Mouse (Mus musculus): ENCODE measurements around the gene Methig1. TPM values are rescaled to one million over a fixed set of nuclear protein-coding genes. Genes with fewer than 3 reads are reported as not detected.
"Not testable (repeated sequence)": the region's sequence is repeated elsewhere in the genome, so short reads cannot be mapped to it uniquely, and the experiment has no call there.

Methig1 gene
- polyA plus RNA-seq, 1 experiment from 2014 or later = not detected

DNA sequence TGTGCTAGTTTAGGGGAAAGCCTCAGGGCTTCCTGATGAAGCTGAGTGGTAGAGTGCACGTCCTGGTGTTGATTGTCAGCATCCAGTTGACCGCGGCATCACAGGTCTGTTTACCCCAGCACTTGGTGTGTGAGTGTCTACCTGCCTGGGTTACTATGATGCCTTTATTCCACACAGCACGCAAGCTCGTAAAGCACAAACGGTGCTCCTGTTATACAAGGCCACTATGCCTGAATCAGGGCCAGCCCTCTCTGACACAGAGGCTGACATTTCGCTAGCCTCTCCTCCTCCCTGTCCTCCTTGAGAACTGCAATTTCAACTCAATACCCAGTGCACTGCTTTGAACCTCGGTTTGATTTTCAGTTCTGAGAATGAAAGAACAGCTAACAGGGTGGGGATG is 66.4 kb downstream of the Methig1 start:
- no peaks in the 10 kb centered on the region for H3K9me3 ChIP-seq (ENCODE audit: low read length)
- 74% methylated on average over 8 of the region's 8 CpGs for WGBS

DNA sequence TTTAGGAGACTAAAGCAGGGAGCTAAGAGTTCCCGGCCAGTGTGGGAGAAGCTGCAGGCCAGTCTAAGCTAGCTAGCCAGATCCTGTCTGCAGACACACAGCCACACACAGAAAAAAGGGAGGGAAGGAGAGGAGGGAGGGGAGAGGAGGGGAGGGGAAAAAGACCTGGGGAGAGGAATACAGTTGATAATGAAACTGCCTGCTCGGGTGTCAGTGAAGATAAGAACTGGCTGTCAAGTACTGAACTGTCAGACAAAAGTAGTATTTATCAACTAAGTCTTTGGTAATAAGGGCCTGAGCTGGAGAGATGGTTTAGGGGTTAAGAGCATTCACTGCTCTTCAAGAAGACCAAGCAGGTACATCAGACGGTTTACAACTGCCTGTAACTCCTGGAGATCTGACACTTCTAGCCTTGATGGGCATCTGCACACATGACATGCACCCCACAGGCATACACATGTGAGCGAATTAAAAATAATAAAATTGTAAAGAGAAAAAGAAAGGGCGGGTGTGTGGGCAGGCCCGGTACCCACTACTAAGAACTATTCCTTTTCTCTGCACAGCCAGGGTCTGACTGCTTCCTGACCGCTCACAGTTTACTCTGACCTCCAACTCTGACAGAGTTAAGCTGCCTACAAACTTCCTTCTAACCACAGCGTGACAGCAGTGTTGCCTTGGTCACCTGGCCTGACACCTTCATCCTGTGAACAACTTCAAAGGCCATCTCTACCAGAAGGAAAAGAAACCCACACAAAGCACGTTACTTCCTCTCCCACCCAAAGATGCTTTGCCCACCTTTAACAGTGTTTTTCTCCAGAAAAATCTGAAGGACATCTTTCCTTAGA is 67.2 kb downstream of the Methig1 start:
- H3K4me3 ChIP-seq (ENCODE audit: low read depth, low read length) = no peak overlapping the region
- H3K4me1 ChIP-seq (ENCODE audit: insufficient read depth, low read depth, low read length) = peaks cover 10% of the 10 kb centered on the region; the same call in 1 of the 2 replicates
- H3K4me2 ChIP-seq (replicated peaks; ENCODE audit: low read depth, low read length) = no peak overlapping the region
- TF ChIP-seq CTCF (IDR thresholded peaks at IDR 0.05) = no peak
- no peak for TF ChIP-seq EP300 (IDR thresholded peaks at IDR 0.05)
- DNase-seq (ENCODE audit: low spot score) (no peak), ATAC-seq (no peak)
- no peaks in the 10 kb centered on the region for H3K36me3 ChIP-seq (ENCODE audit: insufficient read depth, low read length)
- no peaks in the 10 kb centered on the region for H3K27me3 ChIP-seq (replicated peaks; ENCODE audit: insufficient read depth, low read length)
- no peak overlapping the region for H3K27ac ChIP-seq (ENCODE audit: low read length)
- H3K9me3 ChIP-seq (ENCODE audit: low read length) = no peaks in the 10 kb centered on the region
- no peak overlapping the region for H3K9ac ChIP-seq (replicated peaks; ENCODE audit: low read depth)
- whole genome bisulfite sequencing = 60% methylated on average over 9 of the region's 9 CpGs

More for the DNA sequence above, 66.4 kb downstream of the Methig1 start:
- Histone ChIP-seq H3K9ac (replicated peaks; ENCODE audit: low read depth) (no peak overlapping the region), H3K4me2 (replicated peaks; ENCODE audit: low read depth, low read length) (no peak overlapping the region), H3K4me1 (ENCODE audit: insufficient read depth, low read depth, low read length) (peaks cover 10% of the 10 kb centered on the region; the same call in 1 of the 2 replicates), H3K27me3 (replicated peaks; ENCODE audit: insufficient read depth, low read length) (no peaks in the 10 kb centered on the region), H3K36me3 (ENCODE audit: insufficient read depth, low read length) (no peaks in the 10 kb centered on the region), H3K4me3 (ENCODE audit: low read depth, low read length) (no peak overlapping the region), H3K27ac (ENCODE audit: low read length) (no peak overlapping the region)
- TF ChIP-seq EP300 (IDR thresholded peaks at IDR 0.05) (no peak), CTCF (IDR thresholded peaks at IDR 0.05) (no peak)
- DNase-seq (ENCODE audit: low spot score) = no peak
- ATAC-seq = no peak

DNA sequence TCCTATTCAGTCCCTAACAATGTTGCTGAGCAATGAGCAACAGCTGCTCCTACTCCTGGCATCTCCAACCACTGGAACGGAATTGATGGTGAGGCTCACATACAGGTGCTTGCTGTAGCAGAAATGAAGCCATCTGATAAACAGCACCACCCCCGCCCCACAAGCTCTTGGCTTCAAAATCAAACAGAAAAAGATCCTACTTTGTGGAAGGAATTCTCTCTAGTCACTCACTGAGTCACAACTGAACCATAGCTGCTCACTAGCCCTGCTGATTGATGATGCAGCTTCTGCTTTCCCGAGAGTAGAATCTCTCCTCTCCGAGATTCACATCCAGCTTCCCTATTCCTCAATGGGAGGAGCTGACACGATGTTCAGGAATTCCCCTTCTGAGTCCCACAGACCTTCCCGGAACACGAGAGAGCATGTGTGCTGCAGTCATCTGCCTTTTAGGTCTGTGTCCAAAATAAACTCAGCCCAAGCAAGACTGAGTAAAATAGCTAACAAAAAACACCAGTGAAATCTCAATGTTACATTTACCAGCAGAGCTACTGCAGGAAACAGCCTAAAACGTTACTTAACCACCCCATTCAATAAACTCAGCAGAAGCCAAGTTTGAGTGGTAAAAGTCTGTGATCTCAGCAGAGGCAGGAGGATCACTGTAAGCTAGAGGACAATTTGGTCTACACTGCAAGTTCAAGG is 68.3 kb downstream of the Methig1 start:
- H3K9ac ChIP-seq (replicated peaks; ENCODE audit: low read depth) = no peak overlapping the region
- ATAC-seq = no peak
- H3K27ac ChIP-seq (ENCODE audit: low read length) = no peak overlapping the region
- no peaks in the 10 kb centered on the region for H3K27me3 ChIP-seq (replicated peaks; ENCODE audit: insufficient read depth, low read length)
- H3K9me3 ChIP-seq (ENCODE audit: low read length) = no peaks in the 10 kb centered on the region
- TF ChIP-seq EP300 (IDR thresholded peaks at IDR 0.05) (no peak), CTCF (IDR thresholded peaks at IDR 0.05) (no peak)
- H3K4me2 ChIP-seq (replicated peaks; ENCODE audit: low read depth, low read length) = peak overlapping the region; percentile 95
- peak; percentile 32 for DNase-seq (ENCODE audit: low spot score)
- H3K4me3 ChIP-seq (ENCODE audit: low read depth, low read length) = no peak overlapping the region
- 27% methylated on average over 8 of the region's 8 CpGs for WGBS
- H3K36me3 ChIP-seq (ENCODE audit: insufficient read depth, low read length) = no peaks in the 10 kb centered on the region
- peaks cover 10% of the 10 kb centered on the region; the same call in 1 of the 2 replicates for H3K4me1 ChIP-seq (ENCODE audit: insufficient read depth, low read depth, low read length)

DNA sequence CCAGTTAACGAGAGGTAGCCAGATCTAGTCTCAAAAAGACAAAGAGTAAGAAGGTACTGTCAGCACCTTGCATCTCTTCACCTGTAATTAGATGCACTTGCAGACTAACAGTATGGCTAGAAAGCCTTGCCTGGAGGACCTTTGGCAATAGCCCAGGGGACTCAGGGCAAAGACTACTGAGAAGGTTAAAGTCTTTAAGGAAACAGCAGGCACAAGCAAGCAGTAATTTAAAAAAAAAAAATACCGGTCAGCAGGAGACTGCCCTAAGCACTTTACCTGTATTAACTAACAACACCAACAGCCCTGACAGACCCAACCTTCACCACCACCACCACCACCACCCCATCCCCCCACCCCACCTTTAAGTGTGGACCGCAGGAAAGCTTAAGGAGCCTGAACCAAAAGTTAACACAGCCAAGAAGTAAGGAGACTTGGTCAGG is 68.8 kb downstream of the Methig1 start, which contains the start of gene Gm5475:
TSS of gene Gm5475 (plus strand) at position 390 of the 440 bp plus-strand sequence.
- not testable (repeated sequence) for ATAC-seq; H3K36me3 ChIP-seq (ENCODE audit: insufficient read depth, low read length); H3K9me3 ChIP-seq (ENCODE audit: low read length); H3K27me3 ChIP-seq (replicated peaks; ENCODE audit: insufficient read depth, low read length); DNase-seq (ENCODE audit: low spot score)
- Histone ChIP-seq H3K27ac (ENCODE audit: low read length) (peak within 1 kb of the TSS; percentile 62; the same call in 1 of the 2 replicates), H3K4me1 (ENCODE audit: insufficient read depth, low read depth, low read length) (peaks cover 10% of the 10 kb centered on the region; the same call in 1 of the 2 replicates), H3K4me2 (replicated peaks; ENCODE audit: low read depth, low read length) (peak within 1 kb of the TSS; percentile 95), H3K9ac (replicated peaks; ENCODE audit: low read depth) (peak within 1 kb of the TSS; percentile 78), H3K4me3 (ENCODE audit: low read depth, low read length) (peak within 1 kb of the TSS; percentile 72)
- 32% methylated on average over 3 of the region's 3 CpGs for WGBS

DNA sequence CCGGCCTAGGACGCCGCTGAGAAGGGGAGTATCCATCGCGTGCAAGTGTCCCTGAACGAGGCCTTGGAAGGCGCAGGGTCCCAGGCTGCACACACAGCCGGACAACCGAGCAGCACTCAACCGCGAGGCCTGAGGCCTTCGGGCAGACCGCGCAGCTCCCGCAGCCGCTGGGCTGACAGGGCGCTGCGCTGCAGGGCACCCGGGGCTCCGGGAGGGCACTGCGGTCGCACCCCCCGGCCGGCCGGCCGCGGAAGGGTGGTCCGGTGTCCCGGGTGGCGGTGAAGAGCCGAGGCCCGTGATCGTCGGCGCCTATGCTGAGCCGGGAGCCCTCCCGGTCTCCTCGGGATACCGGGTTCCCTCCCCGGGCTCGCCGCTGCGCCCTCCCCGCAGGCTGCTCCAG is 69.5 kb downstream of the Methig1 start:
- Histone ChIP-seq H3K9me3 (ENCODE audit: low read length) (no peaks in the 10 kb centered on the region), H3K27ac (ENCODE audit: low read length) (peak overlapping the region; percentile 62; the same call in 1 of the 2 replicates), H3K4me3 (ENCODE audit: low read depth, low read length) (peak overlapping the region; percentile 72), H3K4me2 (replicated peaks; ENCODE audit: low read depth, low read length) (peak overlapping the region; percentile 95), H3K27me3 (replicated peaks; ENCODE audit: insufficient read depth, low read length) (no peaks in the 10 kb centered on the region), H3K4me1 (ENCODE audit: insufficient read depth, low read depth, low read length) (peaks cover 10% of the 10 kb centered on the region; the same call in 1 of the 2 replicates), H3K9ac (replicated peaks; ENCODE audit: low read depth) (peak overlapping the region; percentile 78), H3K36me3 (ENCODE audit: insufficient read depth, low read length) (no peaks in the 10 kb centered on the region)
- under 1% methylated on average over 36 of the region's 44 CpGs for WGBS
- TF ChIP-seq CTCF (IDR thresholded peaks at IDR 0.05) (no peak), EP300 (IDR thresholded peaks at IDR 0.05) (no peak)
- ATAC-seq (peak; percentile 42), DNase-seq (ENCODE audit: low spot score) (peak; percentile 19)
